Mouse (Mus musculus): ENCODE results near the gene Efna4. TPM values are rescaled to one million over a fixed set of nuclear protein-coding genes. Genes with fewer than 3 reads are reported as not detected.
A peak's percentile ranks its signal among the peaks of the same experiment; 100 is the strongest.

The Efna4 gene
- polyA plus RNA-seq, 1 experiment = 1.3 TPM

DNA sequence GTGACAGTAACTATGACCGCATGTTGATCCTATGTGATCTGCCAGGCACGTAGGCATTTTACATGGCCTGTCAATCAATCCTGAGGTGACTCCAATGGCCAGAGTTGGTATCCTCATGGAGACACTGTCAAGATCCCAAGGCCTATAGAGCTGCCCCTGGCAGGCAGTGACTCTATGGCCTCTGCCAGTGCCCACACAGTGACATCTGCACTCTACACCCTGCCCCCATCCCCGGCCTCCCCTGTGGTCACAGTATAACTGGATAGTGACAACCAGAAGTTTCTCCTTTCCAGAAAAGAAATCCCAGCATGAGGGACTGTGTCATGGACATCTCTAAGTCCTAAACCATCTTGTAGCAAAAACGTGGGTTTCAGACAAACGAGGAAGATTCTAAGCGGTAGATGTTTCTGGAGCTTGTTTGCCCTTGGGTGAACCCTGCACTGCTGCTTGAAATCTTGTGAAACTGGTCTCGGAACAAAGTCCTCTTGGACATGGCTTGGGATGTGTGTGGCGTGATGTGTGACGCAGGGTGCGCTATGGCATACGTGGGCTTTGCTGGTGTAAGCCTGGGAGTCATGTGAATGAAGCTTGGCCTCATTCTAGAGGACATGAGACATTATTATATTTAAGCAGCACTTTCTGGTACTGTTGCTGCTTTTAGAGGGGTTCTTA is 44.4 kb downstream of the Efna4 start:
- Histone ChIP-seq H3K4me1 (ENCODE audit: control insufficient read depth, insufficient read depth, insufficient read length, low read length) (peaks cover 3% of the 10 kb centered on the region), H3K4me3 (ENCODE audit: insufficient read depth, low read depth, low read length) (no peak overlapping the region), H3K27ac (replicated peaks; ENCODE audit: low read depth, low read length) (no peak overlapping the region)

DNA sequence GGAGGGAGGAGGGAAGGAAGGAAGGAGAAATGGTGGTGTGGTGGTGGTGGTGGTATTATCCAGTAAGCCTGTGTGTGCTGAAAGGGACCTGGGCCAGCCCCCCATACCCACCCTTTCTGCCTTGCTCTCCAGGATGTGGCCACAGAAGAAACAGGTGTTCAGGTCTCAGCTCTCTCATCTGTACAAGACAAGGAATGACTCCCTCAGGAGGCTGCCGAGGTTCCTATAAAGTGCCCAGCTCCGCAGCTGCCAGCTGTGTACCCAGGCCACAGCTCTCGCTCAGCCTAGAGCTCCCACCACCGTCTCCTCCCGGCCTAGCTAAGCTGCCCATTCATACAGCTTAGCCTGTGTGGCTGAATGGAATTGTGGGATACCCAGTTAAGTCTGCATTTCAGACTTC is 45.5 kb downstream of the Efna4 start:
- H3K4me3 ChIP-seq (ENCODE audit: insufficient read depth, low read depth, low read length) = no peak overlapping the region
- peaks cover 11% of the 10 kb centered on the region for H3K4me1 ChIP-seq (ENCODE audit: control insufficient read depth, insufficient read depth, insufficient read length, low read length)
- no peak overlapping the region for H3K27ac ChIP-seq (replicated peaks; ENCODE audit: low read depth, low read length)

DNA sequence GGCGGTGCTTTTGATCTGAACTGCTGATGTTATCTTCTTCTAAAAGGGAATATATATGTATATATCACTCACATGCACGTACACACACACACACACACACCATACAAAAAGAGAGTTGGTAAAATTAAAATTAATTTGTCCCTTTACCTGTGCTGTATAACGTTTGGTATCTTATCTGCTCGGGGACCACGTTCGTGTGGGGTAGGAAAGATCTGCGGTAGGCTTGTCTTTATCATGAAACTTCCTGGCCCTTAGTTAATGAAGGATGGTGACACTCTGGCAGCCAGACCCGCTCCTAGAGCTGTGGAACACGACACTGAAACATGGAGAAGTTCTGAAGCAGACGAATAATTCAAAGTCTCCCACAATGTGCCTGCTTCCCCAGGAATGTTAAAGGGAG is 46.0 kb downstream of the Efna4 start:
- no peak overlapping the region for H3K4me3 ChIP-seq (ENCODE audit: insufficient read depth, low read depth, low read length)
- H3K27ac ChIP-seq (replicated peaks; ENCODE audit: low read depth, low read length) = no peak overlapping the region
- peaks cover 11% of the 10 kb centered on the region for H3K4me1 ChIP-seq (ENCODE audit: control insufficient read depth, insufficient read depth, insufficient read length, low read length)

DNA sequence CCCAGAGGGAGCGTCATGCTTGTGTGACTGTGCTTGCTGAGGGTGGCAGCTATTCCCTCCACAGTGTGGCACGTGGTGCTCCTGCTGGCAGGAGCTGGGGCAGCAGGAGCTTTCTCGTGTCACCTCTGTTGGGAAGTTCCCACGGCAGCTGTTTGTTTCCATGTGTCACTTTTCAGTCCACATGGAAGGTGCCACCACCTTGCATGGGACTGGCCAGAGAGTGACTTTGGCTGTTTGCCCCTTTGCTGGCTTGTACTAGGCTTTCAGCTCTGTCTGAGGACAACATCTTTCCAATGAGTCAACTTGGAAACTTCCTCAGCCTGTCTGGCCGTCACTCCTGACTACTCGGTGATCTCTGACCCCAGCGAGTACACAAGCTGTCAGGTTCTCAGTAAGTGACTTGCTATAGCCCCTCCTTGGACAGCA is 49.3 kb downstream of the Efna4 start:
- peaks cover 17% of the 10 kb centered on the region for H3K4me1 ChIP-seq (ENCODE audit: control insufficient read depth, insufficient read depth, insufficient read length, low read length)
- H3K27ac ChIP-seq (replicated peaks; ENCODE audit: low read depth, low read length) = no peak overlapping the region
- H3K4me3 ChIP-seq (ENCODE audit: insufficient read depth, low read depth, low read length) = no peak overlapping the region

DNA sequence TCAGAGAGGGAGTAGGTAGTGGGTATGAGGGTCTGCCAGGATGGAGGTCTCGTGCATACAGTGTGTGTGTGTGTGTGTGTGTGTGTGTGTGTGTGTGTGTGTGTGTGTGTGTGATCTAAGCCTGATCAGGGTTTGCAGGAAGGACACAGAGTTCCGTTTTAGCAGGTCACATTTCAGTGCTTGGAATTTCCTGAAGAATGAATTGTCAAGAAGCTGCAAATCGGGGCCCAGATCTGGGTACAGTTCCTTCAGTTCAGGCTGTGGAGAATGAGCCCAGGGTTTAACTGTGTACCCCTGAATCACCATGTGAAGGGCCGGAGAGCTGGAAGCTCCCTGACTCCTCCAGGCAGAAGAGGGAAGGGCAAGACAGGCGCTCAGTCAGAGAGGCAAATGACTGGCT is 50.5 kb downstream of the Efna4 start:
- H3K4me1 ChIP-seq (ENCODE audit: control insufficient read depth, insufficient read depth, insufficient read length, low read length) = peaks cover 17% of the 10 kb centered on the region
- no peak overlapping the region for H3K4me3 ChIP-seq (ENCODE audit: insufficient read depth, low read depth, low read length)
- H3K27ac ChIP-seq (replicated peaks; ENCODE audit: low read depth, low read length) = peak overlapping the region; percentile 82

DNA sequence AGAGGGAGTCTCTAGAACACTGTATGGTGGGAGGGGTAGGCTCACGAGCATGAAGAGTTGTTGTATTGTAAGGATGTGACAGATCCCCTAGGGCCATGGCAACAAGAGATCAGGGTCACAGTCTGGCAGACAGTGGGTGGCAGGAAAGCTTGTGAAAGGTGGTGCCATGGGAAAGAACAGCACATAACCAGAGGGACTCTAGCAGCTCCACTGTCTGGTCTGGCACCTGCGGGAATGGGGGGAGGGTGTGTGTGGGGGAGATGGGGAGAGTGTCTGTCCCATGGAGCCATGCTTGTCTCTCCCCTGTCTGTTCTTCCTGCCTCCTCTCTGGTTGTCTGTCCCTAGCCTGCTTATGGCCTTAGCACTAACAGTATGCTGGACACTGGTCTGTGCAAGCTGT is 52.3 kb downstream of the Efna4 start:
- Histone ChIP-seq H3K4me3 (ENCODE audit: insufficient read depth, low read depth, low read length) (no peak overlapping the region), H3K27ac (replicated peaks; ENCODE audit: low read depth, low read length) (no peak overlapping the region), H3K4me1 (ENCODE audit: control insufficient read depth, insufficient read depth, insufficient read length, low read length) (peaks cover 17% of the 10 kb centered on the region)

DNA sequence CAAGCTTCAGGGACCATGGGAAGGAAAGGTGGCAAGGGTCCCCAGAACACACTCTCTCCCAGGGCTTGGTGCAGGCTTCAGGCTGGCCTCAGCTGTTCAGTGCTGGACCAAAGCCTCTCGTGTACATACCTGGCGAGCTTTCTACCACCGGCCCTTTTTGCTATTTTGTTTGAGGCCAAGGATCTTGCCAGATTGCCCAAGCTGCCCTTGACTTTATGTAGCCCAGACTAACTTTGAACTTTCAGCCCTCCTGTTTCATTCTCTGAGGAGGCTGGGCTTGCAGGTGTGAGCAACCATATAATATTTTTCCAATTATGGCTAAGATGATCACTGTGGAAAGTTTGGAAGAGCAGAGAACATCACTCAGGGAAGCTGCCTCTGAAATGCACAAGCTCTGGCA is 53.6 kb downstream of the Efna4 start:
- no peak overlapping the region for H3K27ac ChIP-seq (replicated peaks; ENCODE audit: low read depth, low read length)
- H3K4me3 ChIP-seq (ENCODE audit: insufficient read depth, low read depth, low read length) = no peak overlapping the region
- peaks cover 19% of the 10 kb centered on the region for H3K4me1 ChIP-seq (ENCODE audit: control insufficient read depth, insufficient read depth, insufficient read length, low read length)

Other genes starting within 250 kb of the Efna4 start
- gene Rusc1, start 244.7 kb downstream of the Efna4 start, polyA plus RNA-seq (2012; ENCODE audit: insufficient read depth, insufficient read length, missing spikeins) = 9.4 and 16.7 TPM in 2 replicates
- not detected in 2 replicates for gene Gm43738, start 236.9 kb downstream of the Efna4 start, polyA plus RNA-seq (2012; ENCODE audit: insufficient read depth, insufficient read length, missing spikeins)
- 127 and 135 TPM in 2 replicates for gene Fdps, start 236.1 kb downstream of the Efna4 start, polyA plus RNA-seq (2012; ENCODE audit: insufficient read depth, insufficient read length, missing spikeins)
- not detected in 2 replicates for gene Pklr, start 201.9 kb downstream of the Efna4 start, polyA plus RNA-seq (2012; ENCODE audit: insufficient read depth, insufficient read length, missing spikeins)
- not detected in 2 replicates for gene Hcn3, start 177.8 kb downstream of the Efna4 start, polyA plus RNA-seq (2012; ENCODE audit: insufficient read depth, insufficient read length, missing spikeins)
- 14.3 TPM in 2 replicates for gene Clk2, start 173.2 kb downstream of the Efna4 start, polyA plus RNA-seq (2012; ENCODE audit: insufficient read depth, insufficient read length, missing spikeins)
- 39.4 and 48.7 TPM in 2 replicates for gene Scamp3, start 160.6 kb downstream of the Efna4 start, polyA plus RNA-seq (2012; ENCODE audit: insufficient read depth, insufficient read length, missing spikeins)
- gene Fam189b, start 154.9 kb downstream of the Efna4 start, polyA plus RNA-seq (2012; ENCODE audit: insufficient read depth, insufficient read length, missing spikeins) = 1.3 and 2.0 TPM in 2 replicates
- 18.2 and 25.1 TPM in 2 replicates for gene Gba, start 135.1 kb downstream of the Efna4 start, polyA plus RNA-seq (2012; ENCODE audit: insufficient read depth, insufficient read length, missing spikeins)
- 5.6 and 8.9 TPM in 2 replicates for gene Thbs3, start 122.8 kb downstream of the Efna4 start, polyA plus RNA-seq (2012; ENCODE audit: insufficient read depth, insufficient read length, missing spikeins)
- gene Mtx1, start 110.9 kb downstream of the Efna4 start, polyA plus RNA-seq (2012; ENCODE audit: insufficient read depth, insufficient read length, missing spikeins) = 108 and 115 TPM in 2 replicates
- gene Muc1, start 109.0 kb downstream of the Efna4 start, polyA plus RNA-seq (2012; ENCODE audit: insufficient read depth, insufficient read length, missing spikeins) = 0.75 and 0.83 TPM in 2 replicates
- 57.6 and 64.8 TPM in 2 replicates for gene Krtcap2, start 92.1 kb downstream of the Efna4 start, polyA plus RNA-seq (2012; ENCODE audit: insufficient read depth, insufficient read length, missing spikeins)
- gene Trim46, start 91.7 kb downstream of the Efna4 start, polyA plus RNA-seq (2012; ENCODE audit: insufficient read depth, insufficient read length, missing spikeins) = not detected in 2 replicates
- 125 and 130 TPM in 2 replicates for gene Dpm3, start 78.7 kb downstream of the Efna4 start, polyA plus RNA-seq (2012; ENCODE audit: insufficient read depth, insufficient read length, missing spikeins)
- 28.3 and 33.1 TPM in 2 replicates for gene Slc50a1, start 67.5 kb downstream of the Efna4 start, polyA plus RNA-seq (2012; ENCODE audit: insufficient read depth, insufficient read length, missing spikeins)
- gene Efna1, start 56.9 kb downstream of the Efna4 start, polyA plus RNA-seq (2012; ENCODE audit: insufficient read depth, insufficient read length, missing spikeins) = 5.6 and 6.3 TPM in 2 replicates
- 0.44 TPM in 1 of 2 replicates, not detected in the other for gene Efna3, start 15.1 kb downstream of the Efna4 start, polyA plus RNA-seq (2012; ENCODE audit: insufficient read depth, insufficient read length, missing spikeins)
- gene Adam15, start 12.0 kb upstream of the Efna4 start, polyA plus RNA-seq (2012; ENCODE audit: insufficient read depth, insufficient read length, missing spikeins) = 28.5 and 31.3 TPM in 2 replicates
- gene Dcst2, start 23.9 kb upstream of the Efna4 start, polyA plus RNA-seq (2012; ENCODE audit: insufficient read depth, insufficient read length, missing spikeins) = 1.2 and 1.6 TPM in 2 replicates
- gene Dcst1, start 27.2 kb upstream of the Efna4 start, polyA plus RNA-seq (2012; ENCODE audit: insufficient read depth, insufficient read length, missing spikeins) = 0.75 TPM in 1 of 2 replicates, not detected in the other
- gene Zbtb7b, start 56.7 kb upstream of the Efna4 start, polyA plus RNA-seq (2012; ENCODE audit: insufficient read depth, insufficient read length, missing spikeins) = 93.2 and 121 TPM in 2 replicates
- 1.3 TPM in 1 of 2 replicates, not detected in the other for gene Lenep, start 64.8 kb upstream of the Efna4 start, polyA plus RNA-seq (2012; ENCODE audit: insufficient read depth, insufficient read length, missing spikeins)
- gene Flad1, start 73.8 kb upstream of the Efna4 start, polyA plus RNA-seq (2012; ENCODE audit: insufficient read depth, insufficient read length, missing spikeins) = 33.4 and 60.7 TPM in 2 replicates
- 5.9 and 10.9 TPM in 2 replicates for gene Cks1b, start 80.4 kb upstream of the Efna4 start, polyA plus RNA-seq (2012; ENCODE audit: insufficient read depth, insufficient read length, missing spikeins)
- 36.0 and 37.2 TPM in 2 replicates for gene Shc1, start 80.4 kb upstream of the Efna4 start, polyA plus RNA-seq (2012; ENCODE audit: insufficient read depth, insufficient read length, missing spikeins)
- 4.6 and 13.0 TPM in 2 replicates for gene Pygo2, start 92.2 kb upstream of the Efna4 start, polyA plus RNA-seq (2012; ENCODE audit: insufficient read depth, insufficient read length, missing spikeins)
- 18.9 and 25.8 TPM in 2 replicates for gene Pbxip1, start 98.7 kb upstream of the Efna4 start, polyA plus RNA-seq (2012; ENCODE audit: insufficient read depth, insufficient read length, missing spikeins)
- 191 and 194 TPM in 2 replicates for gene Pmvk, start 116.5 kb upstream of the Efna4 start, polyA plus RNA-seq (2012; ENCODE audit: insufficient read depth, insufficient read length, missing spikeins)
- 0.28 and 0.29 TPM in 2 replicates for gene Kcnn3, start 182.1 kb upstream of the Efna4 start, polyA plus RNA-seq (2012; ENCODE audit: insufficient read depth, insufficient read length, missing spikeins)